Mouse (Mus musculus) heart, postnatal 0 days (tissue): ENCODE measurements at regions not wholly inside any gene's neighbourhood (a gene's known extent, or its start where the extent isn't known, plus 50 kb on each side); places are given as distances from the start of the nearest gene placed in this dataset.

Source experiments
- ATAC-seq: fragments of 200-750 bp; cut with Nextera tagmentation; 2 replicates; pipeline ENCODE4 v1.8.0; 2017; ENCODE audit warnings: low read depth, moderate number of reproducible peaks, moderate library complexity; ENCODE audit not compliant: insufficient read depth
- DNase-seq: peaks from one replicate; pipeline ENCODE4 v3.0.0-alpha.2; 2016; ENCODE audit warnings: low spot score
- H3K27ac ChIP-seq: fragments of 300-500 bp; sonication (generic); 2 replicates; pipeline ENCODE4 v1.5.1; 2014; ENCODE audit warnings: low read depth, mild to moderate bottlenecking
- H3K27me3 ChIP-seq: fragments of 300-500 bp; sonication (generic); 2 replicates; pipeline ENCODE4 v1.6.1; 2014; ENCODE audit warnings: low read length, mixed read lengths; ENCODE audit not compliant: control insufficient read depth, insufficient read depth
- H3K36me3 ChIP-seq: fragments of 300-500 bp; sonication (generic); replicated peaks from 2 replicates; pipeline ENCODE4 v1.6.1; 2014; ENCODE audit warnings: low read length, mixed read lengths; ENCODE audit not compliant: control insufficient read depth, insufficient read depth
- H3K4me1 ChIP-seq: fragments of 300-500 bp; sonication (generic); 2 replicates; pipeline ENCODE4 v1.6.1; 2014; ENCODE audit warnings: antibody characterized with exemption; ENCODE audit not compliant: control insufficient read depth, insufficient read depth
- H3K4me2 ChIP-seq: fragments of 300-500 bp; sonication (generic); 2 replicates; pipeline ENCODE4 v1.6.1; 2014; ENCODE audit warnings: low read depth, mild to moderate bottlenecking, low read length, moderate library complexity
- H3K4me3 ChIP-seq: fragments of 300-500 bp; sonication (generic); 2 replicates; pipeline ENCODE4 v1.5.1; 2014; ENCODE audit warnings: low read depth, low read length
- H3K9ac ChIP-seq: fragments of 300-500 bp; sonication (generic); replicated peaks from 2 replicates; pipeline ENCODE4 v1.6.1; 2014; ENCODE audit warnings: low read depth, low read length, mixed read lengths
- H3K9me3 ChIP-seq: fragments of 300-500 bp; sonication (generic); replicated peaks from 2 replicates; pipeline ENCODE4 v1.6.1; 2016; ENCODE audit warnings: low read length; ENCODE audit not compliant: control insufficient read depth
- CTCF ChIP-seq: IDR thresholded peaks from 2 replicates; pipeline ENCODE4 v1.5.1; 2016; ENCODE audit warnings: antibody characterized with exemption, control low read depth, low read depth
- EP300 ChIP-seq: IDR thresholded peaks from 2 replicates; pipeline ENCODE4 v1.6.1; 2016; ENCODE audit warnings: antibody characterized with exemption, low read depth
- WGBS: fragments of 180-500 bp; shearing (Covaris S2); extraction: QIAGEN DNeasy Blood & Tissue Kit; methylation state at CpG from one replicate; pipeline ENCODE4 v1.1.7; 2014; 5-methylcytosine and 5-hydroxymethylcytosine counted together

- Histone ChIP-seq H3K4me2 (no peak overlapping the region), H3K4me1 (no peaks in the 10 kb centered on the region), H3K9ac (no peak overlapping the region), H3K36me3 (no peaks in the 10 kb centered on the region), H3K4me3 (no peak overlapping the region), H3K9me3 (no peaks in the 10 kb centered on the region), H3K27ac (no peak overlapping the region), H3K27me3 (no peaks in the 10 kb centered on the region)
- no peak for ATAC-seq
- 63% methylated on average over 10 of the region's 10 CpGs for WGBS
- TF ChIP-seq CTCF = no peak
- TF ChIP-seq EP300 = no peak
- no peak for DNase-seq
Measured at GRCm38 (mm10) chr5:119598166-119598565, 72.3 kb upstream of the Tbx3 start.

- Histone ChIP-seq H3K27me3 (no peaks in the 10 kb centered on the region), H3K9ac (no peak overlapping the region), H3K27ac (no peak overlapping the region), H3K4me1 (no peaks in the 10 kb centered on the region), H3K4me2 (no peak overlapping the region), H3K4me3 (no peak overlapping the region), H3K36me3 (no peaks in the 10 kb centered on the region), H3K9me3 (no peaks in the 10 kb centered on the region)
- 86% methylated on average over 5 of the region's 5 CpGs for WGBS
- DNase-seq = no peak
- no peak for ATAC-seq
- no peak for TF ChIP-seq EP300
- TF ChIP-seq CTCF = no peak
Measured at GRCm38 (mm10) chr5:119601390-119601789, 69.1 kb upstream of the Tbx3 start.

- WGBS = 82% methylated on average over 16 of the region's 16 CpGs
- Histone ChIP-seq H3K27me3 (no peaks in the 10 kb centered on the region), H3K4me2 (no peak overlapping the region), H3K4me1 (no peaks in the 10 kb centered on the region), H3K36me3 (no peaks in the 10 kb centered on the region), H3K9ac (no peak overlapping the region), H3K4me3 (no peak overlapping the region), H3K27ac (no peak overlapping the region), H3K9me3 (no peaks in the 10 kb centered on the region)
- DNase-seq (no peak), ATAC-seq (no peak)
- TF ChIP-seq EP300 (no peak), CTCF (no peak)
Measured at GRCm38 (mm10) chr5:119602001-119602400, 68.5 kb upstream of the Tbx3 start.

- DNase-seq = no peak
- no peak for ATAC-seq
- no peak overlapping the region for H3K4me3 ChIP-seq
- WGBS = 65% methylated on average over 7 of the region's 7 CpGs
- H3K27me3 ChIP-seq = 0 out of 2 replicates have a peak, but pooled peaks cover 4% of the 10 kb centered on the region
- H3K36me3 ChIP-seq = no peaks in the 10 kb centered on the region
- H3K27ac ChIP-seq = no peak overlapping the region
- H3K9me3 ChIP-seq = no peaks in the 10 kb centered on the region
- H3K4me1 ChIP-seq = no peaks in the 10 kb centered on the region
- TF ChIP-seq CTCF = no peak
- TF ChIP-seq EP300 = no peak
- H3K9ac ChIP-seq = no peak overlapping the region
- H3K4me2 ChIP-seq = no peak overlapping the region
Measured at GRCm38 (mm10) chr5:119605444-119605843, 65.0 kb upstream of the Tbx3 start.

GRCm38 (mm10) chr5:119613413-119613812 lies 57.1 kb upstream of the Tbx3 start:
- H3K9ac ChIP-seq = no peak overlapping the region
- H3K9me3 ChIP-seq = no peaks in the 10 kb centered on the region
- no peak overlapping the region for H3K4me3 ChIP-seq
- no peaks in the 10 kb centered on the region for H3K36me3 ChIP-seq
- 46% methylated on average over 6 of the region's 6 CpGs for whole genome bisulfite sequencing
- H3K27ac ChIP-seq = no peak overlapping the region
- 0 out of 2 replicates have a peak, but pooled peaks cover 7% of the 10 kb centered on the region for H3K27me3 ChIP-seq
- H3K4me2 ChIP-seq = no peak overlapping the region
- no peaks in the 10 kb centered on the region for H3K4me1 ChIP-seq
- no peak for DNase-seq
- TF ChIP-seq CTCF = no peak
- TF ChIP-seq EP300 = no peak
- no peak for ATAC-seq

- Histone ChIP-seq H3K27ac (no peak overlapping the region), H3K4me2 (no peak overlapping the region), H3K9me3 (no peaks in the 10 kb centered on the region), H3K4me3 (no peak overlapping the region), H3K4me1 (no peaks in the 10 kb centered on the region), H3K27me3 (0 out of 2 replicates have a peak, but pooled peaks cover 6% of the 10 kb centered on the region), H3K9ac (no peak overlapping the region), H3K36me3 (no peaks in the 10 kb centered on the region)
- DNase-seq (no peak), ATAC-seq (no peak)
- no peak for TF ChIP-seq CTCF
- no peak for TF ChIP-seq EP300
- 83% methylated on average over 10 of the region's 10 CpGs for WGBS
Measured at GRCm38 (mm10) chr5:119613981-119614770, 56.3 kb upstream of the Tbx3 start.
